23 mouse cellular contexts compared by ENCODE assay signal in genomic region chr6:40091250-40091651, GRCm38 (mm10).
DNase-seq lines count a peak whose midpoint lies in the region; ATAC-seq and TF ChIP-seq lines count a peak whose summit lies in the region.
"Had no signal": no experiment of that assay in that cellular context is flagged by ENCODE, and none has a peak within 500 bp of the region (broad histone marks: within the 10 kb centered on the region; RNA-seq: fewer than 3 reads in every experiment).

No protein-coding gene starts in this region.

- no peak for TF ChIP-seq CTCF in left cerebral cortex, adult 2 months (IDR thresholded peaks at IDR 0.05)

- intact Hi-C loops in left cerebral cortex, postnatal 4 days (cut with DNase I) = no loop called here
- intact Hi-C loops in left cerebral cortex, adult 2 months (cut with DNase I) = no loop called here

- peak; percentile 22 for DNase-seq in cerebellum, adult 18-20 months
- no peak for DNase-seq in cerebellum, adult 11 months
- DNase-seq in left cerebral cortex, postnatal 4 days = peak; percentile 40
- DNase-seq in left cerebral cortex, adult 2 months (ENCODE audit: extremely low spot score in 1 of 2, low spot score in 2 of 2) = no peak
- DNase-seq in thymus, postnatal 14 days = no peak
- DNase-seq in embryo, embryonic 9.5 days (ENCODE audit: extremely low spot score) = no peak
- DNase-seq in kidney, postnatal 36 days = no peak
- DNase-seq: adrenal gland, postnatal 36 days; heart, adult 2 months; heart, postnatal 10 days; kidney, postnatal 10 days; layer of hippocampus, adult 9-11 months; liver; lung, adult 18-20 months; lung, postnatal 36 days; thymus, adult 2 months had no signal

- no peak overlapping the region for H3K4me3 ChIP-seq in left cerebral cortex, adult 2 months
- H3K4me3 ChIP-seq in hindbrain, embryonic 15.5 days = no peak overlapping the region
- H3K4me3 ChIP-seq: embryonic facial prominence, embryonic 10.5 days; erythroblast, embryonic 14.5 days; heart, adult 2 months; intestine, embryonic 15.5 days; midbrain, embryonic 12.5 days; neural tube, embryonic 12.5 days had no signal

- peak; percentile 46; the same call in 1 of the 2 replicates for ATAC-seq in hindbrain, embryonic 15.5 days (ENCODE audit: low FRiP score, low read depth)
- ATAC-seq: intestine, embryonic 15.5 days had no signal

- H3K36me3 ChIP-seq in hindbrain, embryonic 15.5 days = no peaks in the 10 kb centered on the region
- H3K36me3 ChIP-seq: embryonic facial prominence, embryonic 10.5 days; intestine, embryonic 15.5 days; midbrain, embryonic 12.5 days; neural tube, embryonic 12.5 days had no signal

- no peaks in the 10 kb centered on the region for H3K9me3 ChIP-seq in hindbrain, embryonic 15.5 days
- H3K9me3 ChIP-seq: embryonic facial prominence, embryonic 10.5 days; intestine, embryonic 15.5 days; midbrain, embryonic 12.5 days; neural tube, embryonic 12.5 days had no signal

- H3K27ac ChIP-seq in left cerebral cortex, adult 2 months = no peak overlapping the region
- H3K27ac ChIP-seq in hindbrain, embryonic 15.5 days (replicated peaks) = peak overlapping the region; percentile 45
- H3K27ac ChIP-seq: embryonic facial prominence, embryonic 10.5 days; heart, adult 2 months; intestine, embryonic 15.5 days; midbrain, embryonic 12.5 days; neural tube, embryonic 12.5 days had no signal

- H3K4me2 ChIP-seq in hindbrain, embryonic 15.5 days = no peak overlapping the region
- H3K4me2 ChIP-seq: intestine, embryonic 15.5 days; midbrain, embryonic 12.5 days; neural tube, embryonic 12.5 days had no signal

- no peak overlapping the region for H3K9ac ChIP-seq in hindbrain, embryonic 15.5 days
- H3K9ac ChIP-seq: intestine, embryonic 15.5 days; midbrain, embryonic 12.5 days; neural tube, embryonic 12.5 days had no signal

- 15% methylated on average over 5 of the region's 5 CpGs for WGBS in hindbrain, embryonic 15.5 days

- H3K4me1 ChIP-seq in hindbrain, embryonic 15.5 days (replicated peaks) = peaks cover 15% of the 10 kb centered on the region
- H3K4me1 ChIP-seq: intestine, embryonic 15.5 days; neural tube, embryonic 12.5 days had no signal

- no peaks in the 10 kb centered on the region for H3K27me3 ChIP-seq in hindbrain, embryonic 15.5 days
- H3K27me3 ChIP-seq: CH12.LX; intestine, embryonic 15.5 days; midbrain, embryonic 12.5 days; neural tube, embryonic 12.5 days had no signal

Comparison
In these comparisons a context has a peak if more than half of its experiments do, and no peak if none do; other contexts are left out.
1. DNase-seq: peak in cerebellum, adult 18-20 months (2 of 2) and left cerebral cortex, postnatal 4 days (single experiment); none in cerebellum, adult 11 months (single experiment), left cerebral cortex, adult 2 months (0 of 2), thymus, postnatal 14 days (single experiment), embryo, embryonic 9.5 days (single experiment) and kidney, postnatal 36 days (0 of 2).